Mouse (Mus musculus): ENCODE measurements around the gene Kctd4. TPM values are rescaled to one million over a fixed set of nuclear protein-coding genes. Genes with fewer than 3 reads are reported as not detected.

The Kctd4 gene
- 0.06 and 0.08 TPM in 2 replicates for polyA plus RNA-seq (2012; rRNA removed)

DNA sequence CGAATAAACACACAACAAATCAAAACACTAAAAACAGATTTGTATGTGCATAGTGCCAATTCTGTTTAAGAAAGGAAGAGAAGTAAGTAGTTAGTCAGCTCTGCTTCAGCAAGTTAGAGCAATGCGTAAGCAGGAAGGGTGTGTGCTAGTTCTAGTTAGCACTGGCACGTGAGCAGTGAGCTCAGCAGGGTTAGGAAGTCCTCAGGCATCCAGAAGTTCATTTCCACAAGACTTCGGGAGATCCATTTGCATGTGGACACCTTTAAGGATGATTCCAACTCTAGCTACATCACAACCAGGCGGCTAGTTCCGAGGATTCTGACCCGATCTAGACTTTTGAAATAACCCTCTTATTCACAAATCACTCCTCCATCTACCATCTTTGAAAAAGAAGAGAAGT lies at the start of gene Kctd4:
Gene Kctd4 (plus strand): TSS at position 244 of the 400 bp plus-strand sequence.

DNA sequence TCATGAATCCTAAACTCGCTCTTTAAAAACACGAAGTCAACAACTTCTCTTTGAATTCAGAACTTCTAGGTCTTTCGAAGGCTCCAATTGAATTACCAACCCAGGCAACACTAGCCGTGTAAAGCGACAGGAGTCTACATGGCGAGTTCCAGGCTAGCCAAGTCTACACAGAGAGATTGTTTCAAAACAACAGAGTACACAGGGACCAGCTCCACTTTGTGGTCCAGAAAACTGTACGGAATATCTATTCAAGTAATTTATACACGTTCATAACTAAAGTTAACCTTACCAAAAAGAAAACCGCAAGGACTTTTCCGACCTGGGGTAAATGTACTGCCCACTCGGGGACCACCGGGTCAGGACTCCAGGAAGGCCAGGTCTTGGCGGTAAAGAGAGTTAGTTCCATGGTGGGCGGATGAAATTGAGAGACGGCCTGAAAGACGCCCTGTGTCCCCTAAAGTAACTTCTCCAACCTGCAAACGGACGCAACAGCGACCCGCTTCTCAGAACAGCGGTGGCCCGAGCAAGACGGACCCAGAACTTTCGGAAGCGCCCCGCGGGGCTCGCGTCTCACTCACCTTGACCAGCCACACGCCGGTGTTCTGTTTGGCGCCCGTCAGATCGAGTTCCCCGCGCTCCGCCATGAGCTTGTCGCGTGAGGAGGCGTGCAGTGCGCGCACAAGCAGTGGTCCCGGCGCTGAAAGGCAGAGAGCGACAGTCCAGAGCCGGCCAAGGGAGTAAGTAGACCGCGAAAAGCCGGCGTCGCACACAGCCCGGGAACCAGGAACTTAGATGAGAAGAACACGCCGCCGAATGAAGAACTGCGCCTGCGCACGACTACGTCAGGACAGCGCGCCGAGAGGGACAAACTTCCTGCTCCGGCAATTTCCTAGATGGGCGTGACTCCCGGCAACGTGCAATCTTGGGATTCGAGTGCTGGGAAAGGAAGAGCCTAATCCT lies 55.6 kb downstream of the Kctd4 start, which contains the start of gene Gtf2f2:
Gene Gtf2f2 (minus strand): TSS at position 764 of the 960 bp plus-strand sequence.

Other genes starting within 250 kb of the Kctd4 start
- 9.6 and 10.2 TPM in 2 replicates for gene Cog3, start 200.5 kb upstream of the Kctd4 start, polyA plus RNA-seq (2012; rRNA removed)
- gene Slc25a30, start 168.0 kb upstream of the Kctd4 start, polyA plus RNA-seq (2012; rRNA removed), result 23.2 and 25.8 TPM in 2 replicates
- gene Tpt1, start 109.9 kb upstream of the Kctd4 start, polyA plus RNA-seq (2012; rRNA removed), result 3,506 and 5,820 TPM in 2 replicates
- 2.6 TPM in 2 replicates for gene Gtf2f2, start 55.9 kb downstream of the Kctd4 start, polyA plus RNA-seq (2012; rRNA removed)
- 2.3 and 2.5 TPM in 2 replicates for gene Gpalpp1, start 155.8 kb downstream of the Kctd4 start, polyA plus RNA-seq (2012; rRNA removed)
- gene Nufip1, start 155.9 kb downstream of the Kctd4 start, polyA plus RNA-seq (2012; rRNA removed), result 6.5 and 9.1 TPM in 2 replicates